ENCODE assay signal across 25 mouse cellular contexts in the genomic region with DNA sequence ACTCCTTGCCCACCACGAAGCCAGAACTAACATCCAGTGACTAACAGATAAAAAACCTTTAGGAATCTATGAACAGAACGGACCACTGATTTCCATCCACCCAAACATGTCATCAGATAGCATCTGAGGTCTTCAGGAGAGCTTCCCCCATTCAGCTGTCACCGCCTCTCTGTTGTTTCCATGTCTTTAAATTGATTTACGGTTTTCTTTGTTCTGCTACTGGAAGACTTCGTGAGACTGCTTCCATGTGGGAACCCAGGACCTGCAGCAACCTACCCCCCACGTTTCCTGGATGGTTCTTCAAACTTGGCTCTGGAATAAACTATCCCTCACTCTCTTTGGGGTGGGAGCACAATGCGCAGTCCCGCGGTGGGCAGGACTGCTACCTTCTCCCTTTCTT.
"Had no signal": no experiment of that assay in that cellular context is flagged by ENCODE, and none has a peak within 500 bp of the region (broad histone marks: within the 10 kb centered on the region; RNA-seq: fewer than 3 reads in every experiment).

No protein-coding gene starts in this region.

- H3K27me3 ChIP-seq: heart, embryonic 12.5 days; intestine, embryonic 15.5 days; kidney, embryonic 15.5 days; limb, embryonic 12.5 days had no signal

- DNase-seq: gastrocnemius, postnatal 10 days; gastrocnemius, postnatal 25 days; heart, adult 18-20 months; heart, postnatal 10 days; heart, postnatal 4 days; kidney, adult 18-20 months; kidney, adult 8-10 months; kidney, postnatal 10 days; kidney, postnatal 36 days; liver had no signal

- H3K9me3 ChIP-seq: heart, embryonic 12.5 days; hindbrain, embryonic 10.5 days; hindbrain, embryonic 12.5 days; intestine, embryonic 15.5 days; kidney, embryonic 15.5 days; limb, embryonic 10.5 days; limb, embryonic 12.5 days had no signal

- H3K4me1 ChIP-seq: intestine, embryonic 15.5 days; limb, embryonic 12.5 days had no signal

- H3K27ac ChIP-seq: hindbrain, embryonic 10.5 days; hindbrain, embryonic 12.5 days; hindbrain, embryonic 14.5 days; intestine, embryonic 15.5 days; kidney, embryonic 15.5 days; left cerebral cortex, adult 2 months; limb, embryonic 10.5 days; limb, embryonic 12.5 days; liver, embryonic 14.5 days had no signal

- H3K36me3 ChIP-seq: heart, embryonic 12.5 days; hindbrain, embryonic 10.5 days; hindbrain, embryonic 12.5 days; intestine, embryonic 15.5 days; kidney, embryonic 15.5 days; limb, embryonic 10.5 days; limb, embryonic 12.5 days had no signal

- H3K4me2 ChIP-seq: heart, embryonic 12.5 days; hindbrain, embryonic 12.5 days; hindbrain, embryonic 14.5 days; intestine, embryonic 15.5 days; kidney, embryonic 15.5 days; limb, embryonic 12.5 days had no signal

- H3K4me3 ChIP-seq: heart, embryonic 12.5 days; hindbrain, embryonic 10.5 days; hindbrain, embryonic 12.5 days; intestine, embryonic 15.5 days; kidney, embryonic 15.5 days; layer of hippocampus, adult 2 months; left cerebral cortex, adult 2 months; limb, embryonic 10.5 days; limb, embryonic 12.5 days had no signal

- H3K9ac ChIP-seq: heart, embryonic 12.5 days; hindbrain, embryonic 12.5 days; hindbrain, embryonic 14.5 days; intestine, embryonic 15.5 days; kidney, embryonic 15.5 days; limb, embryonic 12.5 days; liver, embryonic 14.5 days had no signal

- ATAC-seq: forebrain, embryonic 16.5 days; hindbrain, embryonic 16.5 days; inflammation-experienced regulatory T-cells, adult 6 months; intestine, embryonic 15.5 days; intestine, postnatal 0 days had no signal
